Mouse (Mus musculus) intestine, embryonic 16.5 days (tissue): ENCODE results near the gene Cfi. TPM values are rescaled to one million over a fixed set of nuclear protein-coding genes. Genes with fewer than 3 reads are reported as not detected.

ENCODE experiments used
- ATAC-seq: fragments of 200-750 bp; cut with Nextera tagmentation; 2 replicates; pipeline ENCODE4 v1.8.0; 2017; ENCODE audit warnings: moderate TSS enrichment, moderate library complexity
- H3K27ac ChIP-seq: fragments of 300-500 bp; sonication (generic); 2 replicates; pipeline ENCODE4 v1.5.1; 2014; ENCODE audit warnings: mild to moderate bottlenecking, low read length
- H3K27me3 ChIP-seq: fragments of 300-500 bp; sonication (generic); replicated peaks from 2 replicates; pipeline ENCODE4 v1.6.1; 2014; ENCODE audit warnings: low read length, control low read depth, mixed read lengths; ENCODE audit not compliant: control insufficient read depth, insufficient read depth
- H3K36me3 ChIP-seq: fragments of 300-500 bp; sonication (generic); 2 replicates; pipeline ENCODE4 v1.6.1; 2014; ENCODE audit warnings: low read length, control low read depth; ENCODE audit not compliant: control insufficient read depth, insufficient read depth
- H3K4me1 ChIP-seq: fragments of 300-500 bp; sonication (generic); 2 replicates; pipeline ENCODE4 v1.6.1; 2014; ENCODE audit warnings: low read length, control low read depth, mixed read lengths; ENCODE audit not compliant: control insufficient read depth, insufficient read depth
- H3K4me2 ChIP-seq: fragments of 300-500 bp; sonication (generic); 2 replicates; pipeline ENCODE4 v1.6.1; 2014; ENCODE audit warnings: low read depth, low read length, control low read depth
- H3K4me3 ChIP-seq: fragments of 300-500 bp; sonication (generic); 2 replicates; pipeline ENCODE4 v1.5.1; 2014; ENCODE audit warnings: mild to moderate bottlenecking, low read length
- H3K9ac ChIP-seq: fragments of 300-500 bp; sonication (generic); 2 replicates; pipeline ENCODE4 v1.6.1; 2014; ENCODE audit warnings: low read depth, low read length
- H3K9me3 ChIP-seq: fragments of 300-500 bp; sonication (generic); 2 replicates; pipeline ENCODE4 v1.6.1; 2016; ENCODE audit warnings: low read length, control low read depth; ENCODE audit not compliant: control insufficient read depth
- WGBS: fragments of 180-500 bp; shearing (Covaris S2); extraction: QIAGEN DNeasy Blood & Tissue Kit; methylation state at CpG from one replicate; pipeline ENCODE4 v1.1.7; 2014; 5-methylcytosine and 5-hydroxymethylcytosine counted together
- polyA plus RNA-seq: library from polyadenylated mRNA; unstranded; fragments of >200 nt; fragmentation: Nextera tagmentation; extraction: Ambion mirVana; gene quantifications from 2 replicates; pipeline ENCODE4 v1.2.1, GENCODE M21; 2015

Cfi gene
- polyA plus RNA-seq, 1 experiment from 2014 or later, result 77.7 TPM

DNA sequence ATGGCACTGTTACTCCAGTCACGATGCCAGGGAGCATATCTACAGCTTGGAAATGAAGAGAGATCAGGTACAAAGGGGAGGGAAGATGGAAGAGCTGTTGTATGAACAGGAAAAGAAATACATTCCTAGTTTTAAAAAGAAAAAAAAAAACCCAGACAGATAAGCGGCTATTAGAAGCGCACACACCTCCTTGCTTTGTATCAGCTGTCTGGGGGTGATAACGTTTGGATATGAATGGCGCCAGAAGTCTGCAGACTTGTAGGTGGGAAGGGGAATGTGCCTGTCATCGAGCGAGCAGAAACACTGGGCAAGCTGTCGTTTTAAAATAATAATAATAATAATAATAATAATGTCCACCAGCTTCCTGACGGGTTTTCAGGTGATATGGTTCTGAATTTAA lies 49.9 kb downstream of the Cfi start:
- Histone ChIP-seq H3K4me1 (peaks cover 25% of the 10 kb centered on the region), H3K27me3 (no peaks in the 10 kb centered on the region), H3K4me3 (no peak overlapping the region), H3K36me3 (no peaks in the 10 kb centered on the region), H3K4me2 (0 out of 2 replicates have a peak overlapping the region, but pooled peaks have one; percentile 1), H3K27ac (no peak overlapping the region), H3K9ac (no peak overlapping the region), H3K9me3 (no peaks in the 10 kb centered on the region)
- ATAC-seq, result peak; percentile 24; the same call in 1 of the 2 replicates
- 56% methylated on average over 9 of the region's 9 CpGs for WGBS

DNA sequence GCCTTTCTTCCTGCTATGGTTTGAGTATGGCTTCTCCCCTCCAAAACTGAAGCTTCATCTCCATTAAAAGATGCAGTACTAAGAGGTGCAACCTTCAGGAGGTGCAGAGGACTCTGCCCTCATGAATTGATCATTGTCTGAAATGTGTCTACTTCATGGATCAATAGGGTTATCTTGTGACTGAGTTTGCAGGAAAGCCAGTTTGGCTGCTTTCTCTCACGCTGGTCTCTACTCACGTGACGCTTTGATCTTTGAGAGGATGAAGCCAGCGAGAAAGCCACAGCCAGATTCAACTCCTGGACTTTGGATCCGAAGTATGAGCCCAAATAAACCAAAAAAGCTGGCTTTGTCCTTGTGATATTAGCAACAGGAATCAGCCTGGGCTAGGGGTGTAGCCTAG lies 50.7 kb downstream of the Cfi start:
- whole genome bisulfite sequencing, result 63% methylated on average over 5 of the region's 5 CpGs
- Histone ChIP-seq H3K4me2 (no peak overlapping the region), H3K27ac (peak overlapping the region; percentile 59; the same call in 1 of the 2 replicates), H3K9me3 (no peaks in the 10 kb centered on the region), H3K36me3 (no peaks in the 10 kb centered on the region), H3K4me3 (no peak overlapping the region), H3K4me1 (peaks cover 21% of the 10 kb centered on the region), H3K9ac (no peak overlapping the region), H3K27me3 (no peaks in the 10 kb centered on the region)
- ATAC-seq, result peak; percentile 67

DNA sequence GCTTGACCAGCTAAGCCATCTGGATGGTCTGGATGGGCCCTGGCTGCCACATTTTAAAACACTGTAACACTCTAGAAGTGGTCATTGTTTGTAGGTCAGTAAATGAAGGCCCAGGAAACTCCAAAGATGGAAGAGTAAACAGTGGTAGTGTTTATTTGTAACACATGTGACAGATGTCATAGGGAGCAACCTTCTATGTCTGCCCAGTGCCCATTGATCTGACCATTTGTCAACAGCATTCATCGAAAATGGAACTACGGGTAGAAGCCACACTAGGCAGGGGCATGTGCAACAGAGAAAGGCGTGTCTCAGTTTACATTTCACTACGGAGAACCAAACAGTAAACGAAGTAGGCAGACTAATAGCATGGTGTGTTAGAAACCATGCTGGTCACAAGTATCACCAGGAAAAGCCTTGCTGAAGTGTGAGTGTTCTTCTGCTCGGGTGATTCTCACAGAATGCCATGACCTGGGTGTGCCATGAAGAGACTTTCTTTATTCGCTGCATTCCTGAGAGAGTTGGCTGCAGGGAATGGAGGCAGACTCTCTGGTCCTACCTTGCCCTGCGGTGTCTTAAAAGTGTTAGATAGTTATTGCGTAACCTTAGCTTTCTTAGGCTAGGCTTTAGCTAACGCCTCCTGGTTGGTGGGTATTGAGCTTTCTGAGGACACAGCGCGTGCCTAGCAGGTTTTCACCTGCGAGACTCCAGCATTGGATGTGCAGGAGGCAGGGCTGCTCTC lies 52.3 kb downstream of the Cfi start:
- Histone ChIP-seq H3K4me2 (no peak overlapping the region), H3K27ac (peak overlapping the region; percentile 30), H3K4me1 (peaks cover 21% of the 10 kb centered on the region), H3K4me3 (no peak overlapping the region), H3K9ac (no peak overlapping the region), H3K27me3 (no peaks in the 10 kb centered on the region), H3K36me3 (no peaks in the 10 kb centered on the region), H3K9me3 (no peaks in the 10 kb centered on the region)
- WGBS, result 57% methylated on average over 13 of the region's 13 CpGs
- ATAC-seq, result peak; percentile 72

DNA sequence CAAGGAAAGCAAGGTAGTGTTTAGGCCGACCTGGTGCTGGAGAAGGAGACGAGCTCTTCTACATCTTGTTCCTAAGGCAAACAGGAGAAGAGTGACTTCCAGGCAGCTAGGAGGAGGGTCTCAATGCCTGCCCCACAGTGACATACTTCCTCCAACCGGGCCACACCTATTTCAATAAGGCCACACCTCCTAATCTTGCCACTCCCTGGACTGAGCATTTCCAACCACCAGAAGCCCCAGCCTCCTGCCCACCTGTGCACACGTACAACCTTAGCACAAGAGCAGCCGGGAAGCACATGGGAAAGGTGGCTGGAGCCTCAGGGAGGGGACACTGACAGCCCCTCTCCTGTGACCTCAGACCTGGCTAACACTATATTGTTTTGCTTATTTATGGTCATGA lies 56.3 kb downstream of the Cfi start:
- WGBS, result 75% methylated on average over 5 of the region's 5 CpGs
- no peaks in the 10 kb centered on the region for H3K36me3 ChIP-seq
- no peak overlapping the region for H3K4me2 ChIP-seq
- ATAC-seq, result no peak
- no peak overlapping the region for H3K27ac ChIP-seq
- H3K4me3 ChIP-seq, result no peak overlapping the region
- H3K27me3 ChIP-seq, result no peaks in the 10 kb centered on the region
- H3K9ac ChIP-seq, result no peak overlapping the region
- peaks cover 12% of the 10 kb centered on the region for H3K4me1 ChIP-seq
- no peaks in the 10 kb centered on the region for H3K9me3 ChIP-seq

DNA sequence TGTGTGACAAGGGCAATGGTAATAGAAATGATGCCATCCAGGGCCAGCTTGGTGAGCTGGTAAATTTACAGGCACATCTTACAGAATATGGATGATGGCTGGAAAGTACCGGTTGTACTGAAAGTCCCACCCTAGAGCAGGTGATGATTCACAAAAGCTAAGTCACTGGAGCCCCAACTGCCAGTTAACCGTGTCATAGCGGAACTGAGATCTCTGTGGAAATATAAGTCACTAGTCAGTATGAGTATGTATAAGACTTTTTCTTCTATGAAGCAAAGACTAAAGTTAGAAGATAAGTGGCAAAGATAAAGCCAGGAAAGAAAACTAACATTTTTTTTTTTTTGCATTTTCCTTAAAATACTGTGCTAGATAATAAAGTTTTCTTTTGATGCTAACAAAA lies 57.5 kb downstream of the Cfi start:
- Histone ChIP-seq H3K9ac (no peak overlapping the region), H3K4me1 (peaks cover 8% of the 10 kb centered on the region), H3K4me2 (no peak overlapping the region), H3K27ac (no peak overlapping the region), H3K36me3 (no peaks in the 10 kb centered on the region), H3K9me3 (no peaks in the 10 kb centered on the region), H3K4me3 (no peak overlapping the region), H3K27me3 (no peaks in the 10 kb centered on the region)
- no peak for ATAC-seq
- 90% methylated on average over 3 of the region's 3 CpGs for WGBS

DNA sequence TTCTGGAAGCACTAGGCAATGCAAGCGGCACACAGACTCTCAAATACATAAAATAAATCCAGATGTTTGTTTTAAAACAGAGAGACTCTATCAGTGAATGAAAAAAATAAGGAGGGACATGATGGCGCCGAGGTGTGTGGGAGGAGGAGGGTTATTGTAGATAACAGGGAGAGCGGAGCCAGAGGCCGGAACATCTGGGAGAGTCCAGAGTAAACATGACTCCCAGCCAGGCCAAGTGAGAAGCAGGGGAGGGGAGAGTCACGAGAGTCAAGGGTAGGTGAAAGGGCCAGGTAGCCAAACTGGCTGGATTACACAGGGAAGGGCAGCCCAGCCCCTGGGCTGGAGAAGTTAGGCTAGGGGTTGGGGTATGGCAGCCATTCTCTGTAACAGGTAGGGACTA lies 60.9 kb downstream of the Cfi start:
- WGBS, result 34% methylated on average over 6 of the region's 6 CpGs
- Histone ChIP-seq H3K9me3 (no peaks in the 10 kb centered on the region), H3K4me1 (peaks cover 9% of the 10 kb centered on the region; the same call in 1 of the 2 replicates), H3K36me3 (no peaks in the 10 kb centered on the region), H3K4me3 (no peak overlapping the region), H3K27ac (no peak overlapping the region), H3K27me3 (no peaks in the 10 kb centered on the region), H3K9ac (no peak overlapping the region), H3K4me2 (no peak overlapping the region)
- ATAC-seq, result no peak

DNA sequence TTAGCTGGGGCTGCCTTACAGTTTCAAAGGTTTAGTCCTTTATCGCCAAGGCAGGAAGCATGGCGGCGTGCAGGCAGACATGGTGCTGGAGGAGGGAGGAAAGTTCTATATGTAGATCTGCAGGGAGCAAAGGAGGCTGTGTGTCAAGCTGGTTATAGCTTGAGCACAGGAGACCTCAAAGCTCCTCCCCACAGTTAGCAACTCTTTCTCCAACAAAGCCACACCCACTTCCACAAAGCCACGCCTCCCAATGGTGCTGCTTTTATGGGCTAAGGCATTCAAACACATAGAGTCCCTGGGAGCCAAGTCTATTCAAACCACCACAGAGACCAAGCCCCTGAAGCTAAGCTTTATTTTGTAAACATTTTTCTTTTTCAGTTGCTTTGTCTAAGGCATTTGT lies 63.2 kb downstream of the Cfi start:
- H3K4me1 ChIP-seq, result peaks cover 23% of the 10 kb centered on the region
- no peaks in the 10 kb centered on the region for H3K27me3 ChIP-seq
- H3K4me2 ChIP-seq, result no peak overlapping the region
- no peak overlapping the region for H3K27ac ChIP-seq
- no peak for ATAC-seq
- H3K9me3 ChIP-seq, result no peaks in the 10 kb centered on the region
- no peak overlapping the region for H3K4me3 ChIP-seq
- H3K9ac ChIP-seq, result no peak overlapping the region
- no peaks in the 10 kb centered on the region for H3K36me3 ChIP-seq
- WGBS, result 50% methylated on average over 4 of the region's 4 CpGs

DNA sequence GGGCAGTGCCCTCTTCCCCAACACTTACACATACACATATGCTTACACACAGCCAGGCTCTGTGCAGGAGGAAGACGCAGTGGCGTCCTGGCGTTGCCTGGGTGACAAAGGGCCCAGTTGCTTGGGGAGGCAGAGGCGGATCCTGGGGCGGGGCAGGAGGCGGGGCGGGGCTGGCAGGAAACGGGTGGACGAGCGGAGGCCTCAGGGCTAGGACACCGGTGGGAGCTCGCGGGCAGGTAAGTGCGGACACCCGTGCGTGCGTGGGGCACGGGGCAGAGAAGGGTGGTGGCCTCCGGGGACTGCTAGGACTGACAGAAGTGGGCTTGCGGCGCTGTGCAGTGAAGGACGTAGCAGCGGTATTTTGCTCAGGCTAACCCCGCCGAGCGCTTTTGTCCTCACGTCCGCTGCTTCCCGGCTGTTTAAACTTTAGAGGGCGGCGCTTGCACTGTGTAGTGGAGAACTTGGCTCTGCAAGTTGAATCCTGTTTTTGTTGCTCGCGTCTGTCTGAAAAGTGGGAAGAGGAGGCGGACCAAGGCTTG lies 65.7 kb downstream of the Cfi start, which contains the start of gene Casp6:
TSS of gene Casp6 (plus strand) at position 155 of the 539 bp plus-strand sequence.
- Histone ChIP-seq H3K9ac (peak within 1 kb of the TSS; percentile 81), H3K4me3 (peak within 1 kb of the TSS; percentile 76), H3K9me3 (no peaks in the 10 kb centered on the region), H3K36me3 (no peaks in the 10 kb centered on the region), H3K4me2 (peak within 1 kb of the TSS; percentile 65), H3K27me3 (no peaks in the 10 kb centered on the region), H3K4me1 (peaks cover 33% of the 10 kb centered on the region), H3K27ac (peak within 1 kb of the TSS; percentile 88)
- ATAC-seq, result peak; percentile 95
- WGBS, result under 1% methylated on average over 34 of the region's 34 CpGs

DNA sequence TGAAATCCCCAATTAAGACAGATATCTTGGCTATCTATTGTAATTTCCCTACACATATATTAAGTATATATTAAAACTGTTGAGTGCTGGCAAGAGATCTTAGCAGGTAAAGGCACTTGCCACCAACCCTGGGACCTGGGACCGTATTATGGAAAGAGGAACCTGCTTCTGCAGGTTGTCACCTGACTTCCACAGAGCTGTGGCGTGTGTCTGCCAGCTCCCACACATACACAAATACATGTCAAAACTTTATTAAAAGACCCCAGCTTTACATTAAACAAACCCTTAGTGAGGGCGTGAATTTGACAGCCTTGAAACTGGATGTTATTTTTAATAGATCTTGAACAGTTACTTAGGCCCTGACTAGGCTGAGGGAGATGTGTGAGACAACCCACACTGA lies 67.7 kb downstream of the Cfi start:
- 85% methylated on average over 3 of the region's 3 CpGs for WGBS

More for the DNA sequence above, 67.7 kb downstream of the Cfi start:
- Histone ChIP-seq H3K4me3 (peak overlapping the region; percentile 76; the same call in 1 of the 2 replicates), H3K27ac (no peak overlapping the region; the same call in 1 of the 2 replicates), H3K4me1 (peaks cover 30% of the 10 kb centered on the region), H3K27me3 (no peaks in the 10 kb centered on the region), H3K36me3 (no peaks in the 10 kb centered on the region), H3K4me2 (peak overlapping the region; percentile 65), H3K9ac (peak overlapping the region; percentile 38; the same call in 1 of the 2 replicates), H3K9me3 (no peaks in the 10 kb centered on the region)
- ATAC-seq, result no peak
